Mouse (Mus musculus): ENCODE results near the gene Olfr576.

Olfr576 gene

GRCm38 (mm10) chr7:102962360-102962759 lies at the start of gene Olfr576:
Gene Olfr576 (plus strand): TSS chr7:102962660.
- no peak for DNase-seq (ENCODE audit: low read depth)

DNA sequence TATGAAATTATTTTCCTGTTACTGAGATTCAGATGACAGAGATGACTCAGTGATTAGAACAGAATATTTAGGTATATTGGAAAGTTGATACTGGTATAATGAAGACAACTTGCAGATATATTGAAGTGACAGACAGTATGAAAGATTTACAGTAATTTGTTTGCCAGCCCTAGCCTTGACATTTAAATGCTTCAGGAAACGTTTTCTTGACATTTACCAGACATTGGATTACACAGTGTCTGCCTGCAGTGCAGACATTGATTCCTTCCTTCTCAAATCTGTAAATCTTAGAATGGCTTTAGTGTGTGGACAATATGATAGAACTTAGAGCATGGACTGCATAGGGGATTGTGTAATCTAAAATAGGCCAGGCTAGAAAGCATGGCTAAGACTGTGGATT lies 47.2 kb upstream of the Olfr576 start:
- DNase-seq (ENCODE audit: low read depth), result no peak

- DNase-seq (ENCODE audit: low read depth), result no peak
Observed at GRCm38 (mm10) chr7:102916405-102916804, 46.1 kb upstream of the Olfr576 start.

DNA sequence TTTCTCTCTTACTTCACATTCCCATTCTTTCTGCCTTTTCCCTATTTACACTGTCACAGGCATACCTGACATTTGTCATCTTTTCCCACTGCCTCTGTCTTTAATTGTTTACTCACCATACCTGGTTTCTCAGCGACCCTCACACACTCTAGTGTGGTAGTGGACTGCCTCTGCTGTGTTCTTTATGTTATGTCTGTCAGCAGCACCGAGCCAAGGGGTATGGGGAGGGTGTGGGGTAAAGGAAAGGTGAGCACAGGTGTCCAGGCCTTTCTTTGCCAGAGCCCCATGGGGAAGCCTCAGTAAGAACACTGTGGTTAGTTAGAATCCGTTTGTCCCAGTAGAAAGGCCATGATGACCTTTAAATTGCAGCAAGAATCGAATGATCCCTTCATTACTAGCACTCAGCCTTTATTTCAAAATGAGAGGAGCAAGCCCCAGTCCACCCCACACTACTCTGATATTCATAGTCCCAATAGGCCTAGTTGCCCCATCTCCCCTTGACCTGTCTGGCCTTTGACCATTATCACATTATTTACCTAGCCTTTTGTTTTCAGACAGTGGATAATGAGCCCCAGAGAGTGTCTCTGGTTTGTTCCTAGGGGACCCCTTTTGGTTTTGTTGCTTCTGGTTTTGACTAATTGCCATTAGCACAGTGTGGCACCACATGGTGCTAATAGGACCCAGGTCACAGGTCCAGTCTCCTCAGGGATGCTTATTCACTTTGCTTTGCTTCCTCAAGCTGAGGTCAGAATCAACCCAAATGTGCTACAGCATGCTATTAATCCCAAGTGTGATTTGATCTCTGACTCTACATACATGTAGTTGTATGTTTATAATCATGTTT lies 45.2 kb upstream of the Olfr576 start, which contains the start of gene Olfr571:
Gene Olfr571, minus strand, starts transcription at position 505 of the 844 bp plus-strand sequence.
- DNase-seq (ENCODE audit: low read depth), result no peak

GRCm38 (mm10) chr7:102919632-102920031 lies 42.8 kb upstream of the Olfr576 start:
- peak; percentile 71 for DNase-seq (ENCODE audit: low read depth)

- no peak for DNase-seq (ENCODE audit: low read depth)
Observed at GRCm38 (mm10) chr7:102924109-102924508, 38.4 kb upstream of the Olfr576 start, which contains the start of gene Olfr572. Gene Olfr572 (plus strand): TSS chr7:102924409.

- no peak for DNase-seq (ENCODE audit: low read depth)
Observed at GRCm38 (mm10) chr7:102927105-102927504, 35.4 kb upstream of the Olfr576 start.

DNA sequence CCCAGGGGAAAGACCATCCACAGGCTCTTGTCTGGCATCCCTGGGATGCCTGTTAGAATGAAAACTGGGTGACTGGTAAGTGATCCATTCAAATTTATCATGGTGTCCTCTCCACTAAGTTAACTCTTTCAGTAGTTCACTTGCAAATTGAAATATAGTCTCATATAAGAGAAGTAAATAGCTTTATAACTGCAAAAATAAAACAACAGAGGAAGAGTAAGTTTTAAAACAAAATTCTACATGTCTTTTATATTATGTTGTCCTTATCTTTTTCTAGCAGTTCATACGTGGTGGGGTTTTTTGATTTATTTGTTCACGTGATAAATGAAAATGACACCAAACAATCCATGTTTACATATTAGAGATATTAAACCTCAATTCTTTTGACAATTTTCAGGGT lies 20.0 kb upstream of the Olfr576 start, which contains the start of gene Olfr573-ps1:
Gene Olfr573-ps1, minus strand, starts transcription at position 101 of the 400 bp plus-strand sequence.
- no peak for DNase-seq (ENCODE audit: low read depth)

- no peak for DNase-seq (ENCODE audit: low read depth)
Observed at GRCm38 (mm10) chr7:102943417-102943816, 19.0 kb upstream of the Olfr576 start.

DNA sequence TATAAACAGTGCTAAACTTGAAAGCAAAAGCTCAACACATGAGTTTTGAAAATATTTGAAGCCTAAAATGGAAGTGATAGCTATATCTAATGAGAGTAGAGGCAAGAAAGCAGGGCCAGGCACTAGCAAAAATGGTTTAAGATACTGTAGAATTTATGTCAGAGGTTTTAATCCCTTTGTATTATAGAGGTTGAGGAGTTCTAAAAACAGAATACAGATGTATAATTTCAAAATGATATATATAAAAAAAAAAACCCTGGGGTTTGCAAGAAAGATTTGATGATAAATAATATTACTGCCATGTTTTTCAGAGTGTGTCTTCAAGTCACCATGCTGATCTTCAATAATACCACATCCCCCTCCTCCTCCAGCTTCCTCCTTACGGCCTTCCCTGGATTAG lies 14.3 kb upstream of the Olfr576 start, which contains the start of gene Olfr574:
Gene Olfr574, plus strand, starts transcription at position 301 of the 400 bp plus-strand sequence.
- no peak for DNase-seq (ENCODE audit: low read depth)

DNA sequence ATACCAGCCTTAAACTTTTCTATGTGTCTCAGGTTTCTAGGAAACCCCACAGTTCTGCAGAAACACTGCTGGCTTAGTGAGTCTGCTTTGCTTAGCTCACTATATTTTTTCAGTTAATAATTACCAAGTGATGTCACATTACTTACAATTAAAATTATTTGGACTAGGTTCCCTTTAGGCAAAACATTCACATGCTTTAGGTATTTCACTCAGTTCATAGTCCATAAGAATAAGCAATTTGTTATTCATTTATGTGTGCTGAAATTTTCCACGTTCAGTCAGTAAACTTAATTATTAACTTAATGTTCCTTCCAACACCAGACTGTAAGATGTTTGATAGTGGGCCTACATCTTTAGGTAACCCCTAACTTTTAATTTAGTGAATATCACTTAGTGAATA lies 11.7 kb upstream of the Olfr576 start:
- no peak for DNase-seq (ENCODE audit: low read depth)

GRCm38 (mm10) chr7:102958137-102958536 lies 4.3 kb upstream of the Olfr576 start:
- DNase-seq (ENCODE audit: low read depth), result no peak

GRCm38 (mm10) chr7:102958593-102958992 lies 3.9 kb upstream of the Olfr576 start, which contains the start of gene Olfr575:
Gene Olfr575 (minus strand): TSS chr7:102958775.
- peak; percentile 2 for DNase-seq (ENCODE audit: low read depth)

GRCm38 (mm10) chr7:102974399-102974798 lies 11.9 kb downstream of the Olfr576 start:
- DNase-seq (ENCODE audit: low read depth), result no peak

DNA sequence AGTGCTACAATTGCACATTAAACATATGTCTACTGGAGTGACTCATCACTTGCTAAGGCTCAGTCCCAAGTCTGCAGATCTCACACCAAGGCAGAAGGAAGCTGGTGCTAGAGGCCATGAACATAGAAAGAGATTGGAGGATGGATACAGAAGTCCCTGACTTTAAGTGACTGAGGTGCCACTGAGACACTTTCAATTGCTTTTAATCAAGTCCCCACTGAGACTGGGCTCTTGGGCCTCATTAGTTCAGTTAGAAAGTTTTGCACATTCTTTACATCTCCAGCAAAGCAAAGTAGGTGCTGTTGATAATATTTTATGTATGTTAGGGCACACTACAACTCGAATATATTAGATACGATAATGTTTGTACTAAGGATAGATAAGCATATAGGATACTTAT lies 13.4 kb downstream of the Olfr576 start, which contains the start of gene Olfr577:
Gene Olfr577, minus strand, starts transcription at position 101 of the 400 bp plus-strand sequence.
- no peak for DNase-seq (ENCODE audit: low read depth)

DNA sequence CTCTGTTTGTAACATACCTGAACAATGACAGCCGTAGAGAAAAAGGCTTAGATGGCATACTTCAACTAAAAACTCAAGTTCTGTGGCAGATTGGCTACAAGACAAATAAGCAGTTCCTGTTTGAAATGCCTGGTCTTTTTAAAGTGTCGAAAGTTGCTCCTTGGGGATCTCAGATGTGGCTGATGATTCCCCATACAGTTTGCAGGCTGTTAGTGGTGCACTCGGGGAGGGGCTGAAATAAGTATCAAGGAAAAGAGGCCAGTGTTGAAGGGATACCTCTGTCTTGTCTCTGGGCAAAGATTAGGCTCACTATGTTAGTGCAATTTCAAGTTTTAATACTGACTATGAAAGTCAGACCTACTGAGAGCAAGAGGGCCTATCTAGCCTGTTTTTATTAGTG lies 26.8 kb downstream of the Olfr576 start, which contains the start of gene Olfr578:
Gene Olfr578, minus strand, starts transcription at position 101 of the 400 bp plus-strand sequence.
- no peak for DNase-seq (ENCODE audit: low read depth)
